Mouse (Mus musculus): ENCODE measurements at regions not wholly inside any gene's neighbourhood (a gene's known extent, or its start where the extent isn't known, plus 50 kb on each side); places are given as distances from the start of the nearest gene placed in this dataset.

GRCm38 (mm10) chr10:84310653-84311052 is 129.7 kb downstream of the Nuak1 start:
- in situ Hi-C loops (cut with MboI; ENCODE audit: low pct_unique_long_range_greater_than_20kb in 1 of 2, low sequenced_read_pairs in 2 of 2, unreplicated experiment in 1 of 2) = no loop called here

GRCm38 (mm10) chr10:84312656-84313055 is 127.7 kb downstream of the Nuak1 start:
- in situ Hi-C loops (cut with MboI; ENCODE audit: low pct_unique_long_range_greater_than_20kb in 1 of 2, low sequenced_read_pairs in 2 of 2, unreplicated experiment in 1 of 2) = no loop called here

DNA sequence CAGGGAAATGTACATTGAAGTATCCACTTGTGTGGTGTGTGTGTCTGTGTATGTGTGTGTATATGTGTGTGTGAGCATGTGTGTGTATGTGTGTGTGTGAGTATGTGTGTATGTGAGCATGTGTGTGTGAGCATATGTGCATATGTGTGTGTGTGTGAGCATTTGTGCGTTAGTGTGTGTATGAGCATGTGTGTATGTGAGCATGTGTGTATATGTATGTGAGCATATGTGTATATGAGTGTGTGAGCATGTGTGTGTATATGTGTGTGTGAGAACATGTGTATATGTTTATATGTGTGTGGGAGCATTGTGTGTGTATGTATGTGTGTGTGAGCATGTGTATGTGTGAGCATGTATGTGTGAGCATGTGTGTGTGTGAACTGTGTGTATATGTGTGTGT is 123.5 kb downstream of the Nuak1 start:
- in situ Hi-C loops (cut with MboI; ENCODE audit: low pct_unique_long_range_greater_than_20kb in 1 of 2, low sequenced_read_pairs in 2 of 2, unreplicated experiment in 1 of 2) = no loop called here

DNA sequence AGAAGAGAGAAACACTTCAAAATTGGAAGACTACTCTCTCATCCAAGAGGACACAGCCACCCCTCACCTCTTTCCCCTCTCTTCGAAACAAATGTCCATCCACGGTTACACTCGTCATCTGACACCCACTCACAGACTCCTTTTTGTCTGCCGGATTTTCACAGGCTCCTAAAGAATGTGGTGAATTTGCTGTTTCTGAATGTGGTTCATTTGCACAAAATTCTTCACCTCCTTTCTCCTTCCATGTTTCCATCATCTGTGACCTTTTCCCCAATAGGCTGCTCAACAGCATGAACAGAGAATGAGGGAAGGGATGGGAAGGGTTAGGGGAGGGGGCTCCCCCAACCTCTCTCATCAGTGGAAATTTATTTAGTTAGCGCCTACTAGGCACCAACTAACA is 122.4 kb downstream of the Nuak1 start:
- in situ Hi-C loops (cut with MboI; ENCODE audit: low pct_unique_long_range_greater_than_20kb in 1 of 2, low sequenced_read_pairs in 2 of 2, unreplicated experiment in 1 of 2) = no loop called here
